Mouse (Mus musculus) midbrain, embryonic 13.5 days (tissue): Measurements from ENCODE around the gene Pla2g16. TPM values are rescaled to one million over a fixed set of nuclear protein-coding genes. Genes with fewer than 3 reads are reported as not detected.

Experiments used
- ATAC-seq: fragments of 200-750 bp; cut with Nextera tagmentation; 2 replicates; pipeline ENCODE4 v1.8.0; 2017; ENCODE audit warnings: mild to moderate bottlenecking, moderate TSS enrichment, moderate library complexity
- H3K27ac ChIP-seq: fragments of 300-500 bp; sonication (generic); 2 replicates; pipeline ENCODE4 v1.5.1; 2015; ENCODE audit warnings: inconsistent platforms, mild to moderate bottlenecking, moderate library complexity
- H3K27me3 ChIP-seq: fragments of 300-500 bp; sonication (generic); 2 replicates; pipeline ENCODE4 v1.6.1; 2015; ENCODE audit warnings: mild to moderate bottlenecking, inconsistent platforms
- H3K36me3 ChIP-seq: fragments of 300-500 bp; sonication (generic); 2 replicates; pipeline ENCODE4 v1.6.1; 2015; ENCODE audit warnings: mild to moderate bottlenecking, inconsistent platforms
- H3K4me1 ChIP-seq: fragments of 300-500 bp; sonication (generic); replicated peaks from 2 replicates; pipeline ENCODE4 v1.6.1; 2015; ENCODE audit warnings: inconsistent platforms
- H3K4me2 ChIP-seq: fragments of 300-500 bp; sonication (generic); replicated peaks from 2 replicates; pipeline ENCODE4 v1.6.1; 2015; ENCODE audit warnings: moderate library complexity, mild to moderate bottlenecking, inconsistent platforms
- H3K4me3 ChIP-seq: fragments of 300-500 bp; sonication (generic); replicated peaks from 2 replicates; pipeline ENCODE4 v1.5.1; 2015; ENCODE audit warnings: mild to moderate bottlenecking, inconsistent platforms
- H3K9ac ChIP-seq: fragments of 300-500 bp; sonication (generic); replicated peaks from 2 replicates; pipeline ENCODE4 v1.6.1; 2015; ENCODE audit warnings: mild to moderate bottlenecking, inconsistent platforms
- H3K9me3 ChIP-seq: fragments of 300-500 bp; sonication (generic); 2 replicates; pipeline ENCODE4 v1.6.1; 2016; ENCODE audit warnings: mild to moderate bottlenecking, inconsistent platforms
- WGBS: fragments of 180-500 bp; shearing (Covaris S2); methylation state at CpG from one replicate; pipeline ENCODE4 v1.1.7; 2015; 5-methylcytosine and 5-hydroxymethylcytosine counted together
- polyA plus RNA-seq: library from polyadenylated mRNA; unstranded; fragments of >200 nt; fragmentation: Nextera tagmentation; extraction: Ambion mirVana; gene quantifications from 2 replicates; pipeline ENCODE4 v1.2.1, GENCODE M21; 2015

Pla2g16 gene
- polyA plus RNA-seq, 1 experiment from 2014 or later, result 2.6 TPM

GRCm38 (mm10) chr19:7568364-7568763 is 11.1 kb downstream of the Pla2g16 start:
- no peak overlapping the region for H3K27ac ChIP-seq
- no peak overlapping the region for H3K9ac ChIP-seq
- 56% methylated on average over 3 of the region's 3 CpGs for WGBS
- H3K4me1 ChIP-seq, result no peaks in the 10 kb centered on the region
- no peaks in the 10 kb centered on the region for H3K9me3 ChIP-seq
- no peak for ATAC-seq
- H3K4me2 ChIP-seq, result no peak overlapping the region
- no peaks in the 10 kb centered on the region for H3K27me3 ChIP-seq
- no peaks in the 10 kb centered on the region for H3K36me3 ChIP-seq
- no peak overlapping the region for H3K4me3 ChIP-seq

GRCm38 (mm10) chr19:7569650-7570049 is 12.4 kb downstream of the Pla2g16 start:
- H3K27ac ChIP-seq, result no peak overlapping the region
- H3K9me3 ChIP-seq, result no peaks in the 10 kb centered on the region
- H3K4me2 ChIP-seq, result no peak overlapping the region
- ATAC-seq, result no peak
- H3K4me1 ChIP-seq, result no peaks in the 10 kb centered on the region
- no peaks in the 10 kb centered on the region for H3K36me3 ChIP-seq
- WGBS, result 85% methylated on average over 5 of the region's 5 CpGs
- H3K27me3 ChIP-seq, result no peaks in the 10 kb centered on the region
- no peak overlapping the region for H3K4me3 ChIP-seq
- no peak overlapping the region for H3K9ac ChIP-seq

GRCm38 (mm10) chr19:7576180-7576579 is 18.9 kb downstream of the Pla2g16 start:
- no peaks in the 10 kb centered on the region for H3K36me3 ChIP-seq
- no peak overlapping the region for H3K9ac ChIP-seq
- H3K27ac ChIP-seq, result no peak overlapping the region
- H3K4me3 ChIP-seq, result no peak overlapping the region
- H3K27me3 ChIP-seq, result no peaks in the 10 kb centered on the region
- no peaks in the 10 kb centered on the region for H3K9me3 ChIP-seq
- H3K4me2 ChIP-seq, result no peak overlapping the region
- no peak for ATAC-seq
- WGBS, result 96% methylated on average over 1 of the region's 1 CpGs
- no peaks in the 10 kb centered on the region for H3K4me1 ChIP-seq

GRCm38 (mm10) chr19:7577710-7578109 is 20.5 kb downstream of the Pla2g16 start:
- Histone ChIP-seq H3K9me3 (no peaks in the 10 kb centered on the region), H3K4me2 (no peak overlapping the region), H3K36me3 (no peaks in the 10 kb centered on the region), H3K4me3 (no peak overlapping the region), H3K27ac (no peak overlapping the region), H3K4me1 (no peaks in the 10 kb centered on the region), H3K27me3 (no peaks in the 10 kb centered on the region), H3K9ac (no peak overlapping the region)
- ATAC-seq, result no peak
- WGBS, result 86% methylated on average over 3 of the region's 3 CpGs

- no peak overlapping the region for H3K4me2 ChIP-seq
- H3K4me3 ChIP-seq, result no peak overlapping the region
- no peaks in the 10 kb centered on the region for H3K9me3 ChIP-seq
- H3K27ac ChIP-seq, result no peak overlapping the region
- H3K4me1 ChIP-seq, result no peaks in the 10 kb centered on the region
- no peak overlapping the region for H3K9ac ChIP-seq
- H3K27me3 ChIP-seq, result no peaks in the 10 kb centered on the region
- no peak for ATAC-seq
- 79% methylated on average over 5 of the region's 5 CpGs for WGBS
- no peaks in the 10 kb centered on the region for H3K36me3 ChIP-seq
Observed at GRCm38 (mm10) chr19:7581042-7581441, 23.8 kb downstream of the Pla2g16 start.

- no peaks in the 10 kb centered on the region for H3K4me1 ChIP-seq
- H3K36me3 ChIP-seq, result no peaks in the 10 kb centered on the region
- H3K9ac ChIP-seq, result no peak overlapping the region
- no peaks in the 10 kb centered on the region for H3K9me3 ChIP-seq
- no peak overlapping the region for H3K4me2 ChIP-seq
- H3K27ac ChIP-seq, result no peak overlapping the region
- ATAC-seq, result no peak
- WGBS, result 70% methylated on average over 7 of the region's 7 CpGs
- H3K4me3 ChIP-seq, result no peak overlapping the region
- no peaks in the 10 kb centered on the region for H3K27me3 ChIP-seq
Observed at GRCm38 (mm10) chr19:7583101-7583500, 25.8 kb downstream of the Pla2g16 start.

GRCm38 (mm10) chr19:7583599-7583998 is 26.3 kb downstream of the Pla2g16 start:
- no peak overlapping the region for H3K4me3 ChIP-seq
- no peaks in the 10 kb centered on the region for H3K36me3 ChIP-seq
- no peaks in the 10 kb centered on the region for H3K27me3 ChIP-seq
- no peaks in the 10 kb centered on the region for H3K9me3 ChIP-seq
- H3K9ac ChIP-seq, result no peak overlapping the region
- no peak overlapping the region for H3K4me2 ChIP-seq
- WGBS, result 85% methylated on average over 3 of the region's 3 CpGs
- no peak for ATAC-seq
- H3K4me1 ChIP-seq, result no peaks in the 10 kb centered on the region
- no peak overlapping the region for H3K27ac ChIP-seq

GRCm38 (mm10) chr19:7585279-7585678 is 28.0 kb downstream of the Pla2g16 start:
- no peak overlapping the region for H3K9ac ChIP-seq
- no peak overlapping the region for H3K4me2 ChIP-seq
- no peaks in the 10 kb centered on the region for H3K27me3 ChIP-seq
- ATAC-seq, result no peak
- no peaks in the 10 kb centered on the region for H3K4me1 ChIP-seq
- no peaks in the 10 kb centered on the region for H3K36me3 ChIP-seq
- H3K27ac ChIP-seq, result no peak overlapping the region
- H3K4me3 ChIP-seq, result no peak overlapping the region
- WGBS, result 91% methylated on average over 8 of the region's 8 CpGs
- H3K9me3 ChIP-seq, result no peaks in the 10 kb centered on the region

- H3K4me3 ChIP-seq, result no peak overlapping the region
Observed at GRCm38 (mm10) chr19:7585764-7586163, 28.5 kb downstream of the Pla2g16 start.

GRCm38 (mm10) chr19:7590795-7591194 is 33.5 kb downstream of the Pla2g16 start:
- Histone ChIP-seq H3K4me1 (no peaks in the 10 kb centered on the region), H3K4me3 (no peak overlapping the region), H3K4me2 (no peak overlapping the region), H3K27me3 (no peaks in the 10 kb centered on the region), H3K9me3 (no peaks in the 10 kb centered on the region), H3K27ac (no peak overlapping the region), H3K9ac (no peak overlapping the region), H3K36me3 (no peaks in the 10 kb centered on the region)
- no peak for ATAC-seq

More at GRCm38 (mm10) chr19:7585764-7586163, 28.5 kb downstream of the Pla2g16 start:
- Histone ChIP-seq H3K9ac (no peak overlapping the region), H3K9me3 (no peaks in the 10 kb centered on the region), H3K36me3 (no peaks in the 10 kb centered on the region), H3K4me1 (no peaks in the 10 kb centered on the region), H3K27ac (no peak overlapping the region), H3K27me3 (no peaks in the 10 kb centered on the region), H3K4me2 (no peak overlapping the region)
- 96% methylated on average over 6 of the region's 6 CpGs for WGBS
- no peak for ATAC-seq

GRCm38 (mm10) chr19:7592018-7592417 is 34.8 kb downstream of the Pla2g16 start:
- Histone ChIP-seq H3K4me2 (no peak overlapping the region), H3K27ac (no peak overlapping the region), H3K4me3 (no peak overlapping the region), H3K4me1 (no peaks in the 10 kb centered on the region), H3K36me3 (no peaks in the 10 kb centered on the region), H3K9me3 (no peaks in the 10 kb centered on the region), H3K9ac (no peak overlapping the region), H3K27me3 (no peaks in the 10 kb centered on the region)
- 65% methylated on average over 3 of the region's 3 CpGs for WGBS
- no peak for ATAC-seq

GRCm38 (mm10) chr19:7595534-7595933 is 38.3 kb downstream of the Pla2g16 start:
- H3K4me2 ChIP-seq, result no peak overlapping the region
- H3K27ac ChIP-seq, result no peak overlapping the region
- H3K36me3 ChIP-seq, result no peaks in the 10 kb centered on the region
- no peak overlapping the region for H3K9ac ChIP-seq
- no peak overlapping the region for H3K4me3 ChIP-seq
- WGBS, result 23% methylated on average over 2 of the region's 2 CpGs
- H3K27me3 ChIP-seq, result no peaks in the 10 kb centered on the region
- H3K9me3 ChIP-seq, result no peaks in the 10 kb centered on the region
- no peaks in the 10 kb centered on the region for H3K4me1 ChIP-seq
- no peak for ATAC-seq

GRCm38 (mm10) chr19:7598481-7598880 is 41.2 kb downstream of the Pla2g16 start:
- Histone ChIP-seq H3K4me3 (no peak overlapping the region), H3K27ac (no peak overlapping the region), H3K4me2 (no peak overlapping the region), H3K4me1 (no peaks in the 10 kb centered on the region), H3K9ac (no peak overlapping the region), H3K27me3 (no peaks in the 10 kb centered on the region), H3K36me3 (no peaks in the 10 kb centered on the region), H3K9me3 (no peaks in the 10 kb centered on the region)
- WGBS, result 65% methylated on average over 4 of the region's 4 CpGs
- ATAC-seq, result no peak
